Mouse (Mus musculus): ENCODE results near the gene Veph1. TPM values are rescaled to one million over a fixed set of nuclear protein-coding genes. Genes with fewer than 3 reads are reported as not detected.
A peak's percentile ranks its signal among the peaks of the same experiment; 100 is the strongest.

Gene Veph1
- total and polyA plus RNA-seq, 3 experiments, result not detected

- peak; percentile 84 for DNase-seq (ENCODE audit: extremely low read depth)
- H3K4me3 ChIP-seq (replicated peaks in 1 of 3; ENCODE audit: low read depth in 2 of 3, low read length in 2 of 3, poor library complexity in 1 of 3), result no peak overlapping the region
- in situ Hi-C loops (cut with MboI; ENCODE audit: low pct_ligation_motif_present, low pct_unique_long_range_greater_than_20kb, low sequenced_read_pairs), result loop anchor here (10.0 kb wide), 1 partner anchor 1013 kb away; no protein-coding TSS in a partner anchor
- peaks cover 0 to 4% of the 10 kb centered on the region in 2 experiments; a peak in 1 of 4 replicates for H3K4me1 ChIP-seq (ENCODE audit: control insufficient read depth in 1 of 2, insufficient read depth in 2 of 2)
- H3K4me2 ChIP-seq (ENCODE audit: insufficient read depth, low read depth, poor library complexity, severe bottlenecking), result no peak overlapping the region
- H3K79me2 ChIP-seq (replicated peaks; ENCODE audit: control insufficient read depth, extremely low read depth, insufficient read depth, poor library complexity, severe bottlenecking), result no peaks in the 10 kb centered on the region
- no peak overlapping the region for H3K9ac ChIP-seq (ENCODE audit: insufficient read depth, low read depth)
- no peaks in the 10 kb centered on the region for H3K9me3 ChIP-seq (replicated peaks; ENCODE audit: low read length)
- H3K27ac ChIP-seq (ENCODE audit: insufficient read depth, low read depth), result no peak overlapping the region
- H3K27me3 ChIP-seq (replicated peaks), result no peaks in the 10 kb centered on the region
- H3K36me3 ChIP-seq (replicated peaks in 1 of 2; ENCODE audit: control insufficient read depth in 1 of 2, insufficient read depth in 1 of 2, low read length in 1 of 2), result no peaks in the 10 kb centered on the region
- peak; percentile 76 for TF ChIP-seq SMC3 (IDR thresholded peaks at IDR 0.05; ENCODE audit: low read depth, low read length)
- TF ChIP-seq JUND (conservative IDR thresholded peaks at IDR 0.05; ENCODE audit: low read depth, low read length), result no peak
- TF ChIP-seq RAD21 (IDR thresholded peaks at IDR 0.05; ENCODE audit: low read depth, low read length), result peak; percentile 90
- 0 out of 2 replicates have a peak, but pooled peaks have one; percentile 11 for TF ChIP-seq IRF4 (IDR thresholded peaks at IDR 0.05; ENCODE audit: low read depth, low read length)
- TF ChIP-seq CTCF (conservative IDR thresholded peaks at IDR 0.05 in 1 of 2, IDR thresholded peaks at IDR 0.05 in 1 of 2; ENCODE audit: low read depth in 2 of 2, low read length in 2 of 2), result peak; percentile 66 to 87
- dilution Hi-C loops (cut with MboI; ENCODE audit: extremely low pct_ligation_motif_present, extremely low pct_unique_long_range_greater_than_20kb, low sequenced_read_pairs), result no loop called here
Measured at GRCm38 (mm10) chr3:66331592-66332400, 35.2 kb upstream of the Veph1 start.

- no peaks in the 10 kb centered on the region for H3K79me2 ChIP-seq (replicated peaks; ENCODE audit: control insufficient read depth, extremely low read depth, insufficient read depth, poor library complexity, severe bottlenecking)
- H3K27ac ChIP-seq (ENCODE audit: insufficient read depth, low read depth), result no peak overlapping the region
- H3K4me3 ChIP-seq (replicated peaks in 1 of 3; ENCODE audit: low read depth in 2 of 3, low read length in 2 of 3, poor library complexity in 1 of 3), result no peak overlapping the region
- dilution Hi-C loops (cut with MboI; ENCODE audit: extremely low pct_ligation_motif_present, extremely low pct_unique_long_range_greater_than_20kb, low sequenced_read_pairs), result no loop called here
- no peaks in the 10 kb centered on the region for H3K9me3 ChIP-seq (replicated peaks; ENCODE audit: low read length)
- H3K27me3 ChIP-seq (replicated peaks), result no peaks in the 10 kb centered on the region
- in situ Hi-C loops (cut with MboI; ENCODE audit: low pct_ligation_motif_present, low pct_unique_long_range_greater_than_20kb, low sequenced_read_pairs), result loop anchor here (10.0 kb wide), 1 partner anchor 1014 kb away; no protein-coding TSS in a partner anchor
- no peak overlapping the region for H3K4me2 ChIP-seq (ENCODE audit: insufficient read depth, low read depth, poor library complexity, severe bottlenecking)
- no peaks in the 10 kb centered on the region for H3K36me3 ChIP-seq (replicated peaks in 1 of 2; ENCODE audit: control insufficient read depth in 1 of 2, insufficient read depth in 1 of 2, low read length in 1 of 2)
- no peak for TF ChIP-seq GABPA (IDR thresholded peaks at IDR 0.05; ENCODE audit: insufficient replicate concordance, low read depth, low read length)
- TF ChIP-seq CTCF (conservative IDR thresholded peaks at IDR 0.05 in 1 of 2, IDR thresholded peaks at IDR 0.05 in 1 of 2; ENCODE audit: low read depth in 2 of 2, low read length in 2 of 2), result no peak
- TF ChIP-seq USF2 (conservative IDR thresholded peaks at IDR 0.05; ENCODE audit: low read depth, low read length), result no peak
- no peak for TF ChIP-seq IRF4 (IDR thresholded peaks at IDR 0.05; ENCODE audit: low read depth, low read length)
- TF ChIP-seq E2F4 (IDR thresholded peaks at IDR 0.05; ENCODE audit: insufficient replicate concordance, low read depth, low read length), result no peak
- no peak for TF ChIP-seq SIN3A (IDR thresholded peaks at IDR 0.05; ENCODE audit: low read length)
- no peak for TF ChIP-seq JUN (IDR thresholded peaks at IDR 0.05; ENCODE audit: insufficient read depth, low read depth, low read length)
- no peak for TF ChIP-seq EP300 (IDR thresholded peaks at IDR 0.05; ENCODE audit: low read length)
- no peak for TF ChIP-seq UBTF (IDR thresholded peaks at IDR 0.05; ENCODE audit: low read depth, low read length)
- TF ChIP-seq BHLHE40 (IDR thresholded peaks at IDR 0.05; ENCODE audit: low read depth, low read length), result no peak
- no peak for TF ChIP-seq ZNF384 (IDR thresholded peaks at IDR 0.05; ENCODE audit: low read depth, low read length)
- no peak for TF ChIP-seq MAZ (IDR thresholded peaks at IDR 0.05; ENCODE audit: low read depth, low read length)
- TF ChIP-seq MYC (IDR thresholded peaks at IDR 0.05; ENCODE audit: low read depth, low read length), result no peak
- no peak for TF ChIP-seq POLR2AphosphoS2 (IDR thresholded peaks at IDR 0.05; ENCODE audit: low read depth, low read length)
- DNase-seq (ENCODE audit: extremely low read depth), result no peak
- H3K9ac ChIP-seq (ENCODE audit: insufficient read depth, low read depth), result no peak overlapping the region
- peaks cover 0 to 6% of the 10 kb centered on the region in 2 experiments; a peak in 2 of 4 replicates for H3K4me1 ChIP-seq (ENCODE audit: control insufficient read depth in 1 of 2, insufficient read depth in 2 of 2)
Measured at GRCm38 (mm10) chr3:66330896-66331579, 34.4 kb upstream of the Veph1 start.
